Mouse (Mus musculus) megakaryocyte, embryonic 14.5 days (primary cell): ENCODE results near the gene Fhl2.

Experiments
- FLI1 ChIP-seq: IDR thresholded peaks from 2 replicates; pipeline ENCODE4 v1.6.1; 2012; ENCODE audit warnings: low read length, inconsistent platforms, mixed read lengths
- GATA1 ChIP-seq: IDR thresholded peaks from 3 replicates; pipeline ENCODE4 v1.6.1; 2012; ENCODE audit warnings: mixed read lengths, low read length, inconsistent platforms, borderline replicate concordance

DNA sequence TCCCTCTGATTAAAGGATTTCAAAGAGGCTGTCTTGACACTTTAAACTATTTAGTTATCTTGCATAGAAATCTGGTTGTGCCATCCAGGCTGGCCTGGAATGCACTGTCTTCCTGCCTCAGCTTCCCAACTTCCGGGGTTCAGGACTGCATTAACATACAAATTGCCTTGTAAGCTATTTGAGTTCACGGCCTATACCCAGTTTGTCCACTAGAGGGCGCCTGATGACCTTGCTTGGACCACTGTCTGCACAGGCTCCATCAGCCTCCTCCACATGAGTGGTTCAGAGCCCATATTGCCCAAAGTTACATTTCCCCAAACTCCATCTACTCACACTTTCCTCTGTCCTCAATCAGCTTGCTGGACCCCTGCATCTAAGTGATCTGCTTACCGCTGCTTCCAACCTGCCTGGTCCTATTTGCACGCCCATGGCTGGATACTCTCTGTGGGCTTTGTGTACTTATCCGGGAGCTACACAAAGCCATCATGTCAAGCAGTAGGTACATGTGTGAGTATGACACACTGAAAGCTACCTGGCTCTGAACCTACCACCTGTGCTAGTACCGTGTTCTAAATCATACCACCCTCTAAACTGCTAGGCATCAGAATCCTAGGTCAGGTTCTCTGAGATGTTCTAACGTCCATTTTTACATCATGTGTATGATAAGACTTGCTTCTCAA is 57.1 kb downstream of the Fhl2 start:
- TF ChIP-seq GATA1 (no peak), FLI1 (no peak)
